Mouse (Mus musculus): ENCODE measurements around the gene Ppp1r36. TPM values are rescaled to one million over a fixed set of nuclear protein-coding genes. Genes with fewer than 3 reads are reported as not detected.
A peak's percentile ranks its signal among the peaks of the same experiment; 100 is the strongest.

Gene Ppp1r36
- polyA plus RNA-seq, 1 experiment from 2014 or later: 1.9 TPM

DNA sequence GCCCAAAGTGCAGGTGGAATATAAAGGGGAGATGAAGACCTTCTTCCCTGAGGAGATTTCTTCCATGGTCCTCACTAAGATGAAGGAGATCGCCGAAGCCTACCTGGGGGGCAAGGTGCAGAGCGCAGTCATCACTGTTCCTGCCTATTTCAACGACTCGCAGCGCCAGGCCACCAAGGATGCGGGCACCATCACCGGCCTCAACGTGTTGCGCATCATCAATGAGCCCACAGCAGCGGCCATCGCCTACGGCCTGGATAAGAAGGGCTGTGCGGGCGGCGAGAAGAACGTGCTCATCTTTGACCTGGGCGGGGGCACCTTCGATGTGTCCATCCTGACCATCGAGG, 12.5 kb upstream of the Ppp1r36 start:
- H3K4me3 ChIP-seq (ENCODE audit: low read depth, low read length): peak overlapping the region; percentile 50
- H3K27ac ChIP-seq (ENCODE audit: low read length): no peak overlapping the region
- H3K9ac ChIP-seq (ENCODE audit: low read depth, low read length): no peak overlapping the region
- WGBS: 8% methylated on average over 20 of the region's 20 CpGs
- H3K9me3 ChIP-seq (replicated peaks; ENCODE audit: control insufficient read depth, low read length, poor library complexity, severe bottlenecking): no peaks in the 10 kb centered on the region
- H3K36me3 ChIP-seq (ENCODE audit: control insufficient read depth, insufficient read depth, low read length): no peaks in the 10 kb centered on the region
- peak overlapping the region; percentile 74 for H3K4me2 ChIP-seq (ENCODE audit: low read length)
- H3K27me3 ChIP-seq (ENCODE audit: control insufficient read depth, insufficient read depth, low read depth, low read length): peaks cover 27% of the 10 kb centered on the region
- ATAC-seq: no peak
- peaks cover 4% of the 10 kb centered on the region; the same call in 1 of the 2 replicates for H3K4me1 ChIP-seq (ENCODE audit: control insufficient read depth, insufficient read depth, low read length)

DNA sequence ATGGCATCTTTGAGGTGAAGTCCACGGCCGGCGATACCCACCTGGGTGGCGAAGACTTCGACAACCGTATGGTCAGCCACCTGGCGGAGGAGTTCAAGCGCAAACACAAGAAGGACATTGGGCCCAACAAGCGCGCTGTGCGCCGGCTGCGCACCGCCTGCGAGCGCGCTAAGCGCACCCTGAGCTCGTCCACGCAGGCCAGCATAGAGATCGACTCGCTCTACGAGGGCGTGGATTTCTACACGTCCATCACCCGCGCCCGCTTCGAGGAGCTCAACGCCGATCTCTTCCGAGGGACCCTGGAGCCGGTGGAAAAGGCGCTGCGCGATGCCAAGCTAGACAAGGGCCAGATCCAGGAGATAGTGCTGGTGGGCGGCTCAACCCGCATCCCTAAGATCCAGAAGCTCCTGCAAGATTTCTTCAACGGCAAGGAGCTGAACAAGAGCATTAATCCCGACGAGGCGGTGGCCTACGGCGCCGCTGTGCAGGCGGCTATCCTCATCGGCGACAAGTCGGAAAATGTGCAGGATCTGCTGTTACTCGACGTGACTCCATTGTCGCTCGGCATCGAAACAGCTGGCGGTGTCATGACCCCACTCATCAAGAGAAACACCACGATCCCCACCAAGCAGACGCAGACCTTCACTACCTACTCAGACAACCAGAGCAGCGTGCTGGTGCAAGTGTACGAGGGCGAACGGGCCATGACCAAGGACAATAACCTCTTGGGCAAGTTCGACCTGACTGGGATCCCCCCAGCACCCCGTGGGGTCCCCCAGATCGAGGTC, 12.0 kb upstream of the Ppp1r36 start:
- 2% methylated on average over 64 of the region's 64 CpGs for WGBS
- no peak for ATAC-seq
- Histone ChIP-seq H3K9ac (ENCODE audit: low read depth, low read length) (no peak overlapping the region), H3K4me3 (ENCODE audit: low read depth, low read length) (peak overlapping the region; percentile 50), H3K4me2 (ENCODE audit: low read length) (peak overlapping the region; percentile 74), H3K4me1 (ENCODE audit: control insufficient read depth, insufficient read depth, low read length) (peaks cover 4% of the 10 kb centered on the region; the same call in 1 of the 2 replicates), H3K27me3 (ENCODE audit: control insufficient read depth, insufficient read depth, low read depth, low read length) (peaks cover 27% of the 10 kb centered on the region), H3K36me3 (ENCODE audit: control insufficient read depth, insufficient read depth, low read length) (no peaks in the 10 kb centered on the region), H3K27ac (ENCODE audit: low read length) (no peak overlapping the region), H3K9me3 (replicated peaks; ENCODE audit: control insufficient read depth, low read length, poor library complexity, severe bottlenecking) (no peaks in the 10 kb centered on the region)

DNA sequence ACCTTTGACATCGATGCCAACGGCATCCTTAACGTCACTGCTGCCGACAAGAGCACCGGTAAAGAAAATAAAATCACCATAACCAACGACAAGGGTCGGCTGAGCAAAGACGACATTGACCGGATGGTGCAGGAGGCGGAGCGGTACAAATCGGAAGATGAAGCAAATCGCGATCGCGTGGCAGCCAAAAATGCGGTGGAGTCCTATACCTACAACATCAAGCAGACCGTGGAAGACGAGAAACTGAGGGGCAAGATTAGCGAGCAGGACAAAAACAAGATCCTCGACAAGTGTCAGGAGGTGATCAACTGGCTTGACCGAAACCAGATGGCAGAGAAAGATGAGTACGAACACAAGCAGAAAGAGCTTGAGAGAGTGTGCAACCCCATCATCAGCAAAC, 11.4 kb upstream of the Ppp1r36 start:
- peaks cover 4% of the 10 kb centered on the region; the same call in 1 of the 2 replicates for H3K4me1 ChIP-seq (ENCODE audit: control insufficient read depth, insufficient read depth, low read length)
- H3K36me3 ChIP-seq (ENCODE audit: control insufficient read depth, insufficient read depth, low read length): no peaks in the 10 kb centered on the region
- peaks cover 27% of the 10 kb centered on the region for H3K27me3 ChIP-seq (ENCODE audit: control insufficient read depth, insufficient read depth, low read depth, low read length)
- no peak overlapping the region for H3K9ac ChIP-seq (ENCODE audit: low read depth, low read length)
- H3K4me2 ChIP-seq (ENCODE audit: low read length): peak overlapping the region; percentile 74; the same call in 1 of the 2 replicates
- H3K27ac ChIP-seq (ENCODE audit: low read length): no peak overlapping the region
- ATAC-seq: no peak
- H3K4me3 ChIP-seq (ENCODE audit: low read depth, low read length): peak overlapping the region; percentile 10; the same call in 1 of the 2 replicates
- H3K9me3 ChIP-seq (replicated peaks; ENCODE audit: control insufficient read depth, low read length, poor library complexity, severe bottlenecking): no peaks in the 10 kb centered on the region
- WGBS: 1% methylated on average over 23 of the region's 23 CpGs

DNA sequence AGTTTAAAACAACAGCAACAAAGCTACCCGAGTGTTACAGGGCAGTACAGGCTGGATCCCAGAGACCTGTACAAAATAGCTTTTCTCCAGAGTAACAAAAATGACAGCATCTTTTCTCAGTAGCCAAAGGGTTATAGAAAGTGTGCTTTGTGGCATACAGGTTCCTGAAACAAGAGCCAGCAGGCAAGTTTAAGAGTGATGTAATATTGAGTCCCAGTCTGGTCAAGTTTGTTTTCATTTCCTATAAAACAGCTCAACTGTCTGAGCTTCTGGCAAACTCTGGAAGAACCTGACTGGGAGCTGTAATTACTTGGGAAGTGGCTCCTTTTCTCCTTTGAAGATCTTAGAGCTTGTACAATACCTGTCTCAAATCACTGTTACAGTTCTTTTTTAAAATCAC, 10.2 kb upstream of the Ppp1r36 start:
- Histone ChIP-seq H3K9ac (ENCODE audit: low read depth, low read length) (no peak overlapping the region), H3K4me2 (ENCODE audit: low read length) (no peak overlapping the region), H3K27me3 (ENCODE audit: control insufficient read depth, insufficient read depth, low read depth, low read length) (peaks cover 25% of the 10 kb centered on the region), H3K27ac (ENCODE audit: low read length) (no peak overlapping the region), H3K4me1 (ENCODE audit: control insufficient read depth, insufficient read depth, low read length) (peaks cover 4% of the 10 kb centered on the region; the same call in 1 of the 2 replicates), H3K36me3 (ENCODE audit: control insufficient read depth, insufficient read depth, low read length) (no peaks in the 10 kb centered on the region), H3K4me3 (ENCODE audit: low read depth, low read length) (no peak overlapping the region), H3K9me3 (replicated peaks; ENCODE audit: control insufficient read depth, low read length, poor library complexity, severe bottlenecking) (no peaks in the 10 kb centered on the region)
- no peak for ATAC-seq
- WGBS: 44% methylated on average over 1 of the region's 1 CpGs

DNA sequence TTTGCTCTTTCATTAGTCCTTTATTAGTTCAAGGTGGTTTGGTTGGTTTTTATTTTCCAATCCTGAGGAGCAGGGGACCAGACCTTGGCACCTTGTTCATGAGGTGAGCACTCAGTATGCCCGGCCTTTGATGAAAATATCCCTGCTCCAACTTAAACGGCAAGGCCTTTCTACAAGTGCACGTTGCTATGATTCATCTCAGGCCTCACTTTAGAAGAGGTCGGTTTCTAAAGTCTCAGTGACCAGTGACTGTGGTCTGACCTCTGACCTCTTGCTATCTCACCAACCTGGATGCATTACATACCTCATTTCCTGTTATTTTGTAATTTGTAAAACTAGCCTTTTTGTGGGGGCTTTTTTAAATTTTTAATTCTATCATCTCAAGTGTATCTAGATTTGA, 8.2 kb upstream of the Ppp1r36 start:
- H3K27ac ChIP-seq (ENCODE audit: low read length): no peak overlapping the region
- no peaks in the 10 kb centered on the region for H3K36me3 ChIP-seq (ENCODE audit: control insufficient read depth, insufficient read depth, low read length)
- H3K4me2 ChIP-seq (ENCODE audit: low read length): no peak overlapping the region
- H3K9ac ChIP-seq (ENCODE audit: low read depth, low read length): no peak overlapping the region
- WGBS: 75% methylated on average over 4 of the region's 4 CpGs
- no peak overlapping the region for H3K4me3 ChIP-seq (ENCODE audit: low read depth, low read length)
- peaks cover 24% of the 10 kb centered on the region for H3K27me3 ChIP-seq (ENCODE audit: control insufficient read depth, insufficient read depth, low read depth, low read length)
- no peaks in the 10 kb centered on the region; the same call in 1 of the 2 replicates for H3K4me1 ChIP-seq (ENCODE audit: control insufficient read depth, insufficient read depth, low read length)
- no peak for ATAC-seq
- H3K9me3 ChIP-seq (replicated peaks; ENCODE audit: control insufficient read depth, low read length, poor library complexity, severe bottlenecking): no peaks in the 10 kb centered on the region

DNA sequence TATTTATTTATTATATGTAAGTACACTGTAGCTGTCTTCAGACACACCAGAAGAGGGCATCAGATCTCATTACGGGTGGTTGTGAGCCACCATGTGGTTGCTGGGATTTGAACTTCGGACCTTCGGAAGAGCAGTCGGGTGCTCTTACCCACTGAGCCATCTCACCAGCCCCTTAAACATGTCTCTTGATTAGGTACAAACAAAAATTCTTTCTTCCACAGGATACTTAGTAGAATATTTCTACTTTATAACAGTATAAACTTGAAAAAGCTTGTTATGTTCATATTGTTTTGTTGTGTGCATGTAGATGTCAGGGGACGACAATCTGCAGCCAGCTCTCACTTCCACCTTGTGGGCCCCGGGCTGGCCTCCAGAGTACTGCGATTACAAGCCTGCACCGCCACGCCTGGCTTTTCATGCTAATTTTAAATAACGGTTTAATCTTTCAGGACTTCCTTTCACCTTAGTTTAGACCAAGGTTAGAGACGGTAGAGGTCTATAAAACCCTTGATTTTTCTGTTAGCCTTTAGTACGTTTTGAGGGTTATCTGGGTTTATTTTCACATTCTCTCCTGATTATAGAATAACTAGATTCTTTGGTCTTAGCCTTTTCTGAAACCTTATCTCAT, 1.8 kb upstream of the Ppp1r36 start:
- H3K27ac ChIP-seq (ENCODE audit: low read length): no peak overlapping the region
- no peaks in the 10 kb centered on the region for H3K36me3 ChIP-seq (ENCODE audit: control insufficient read depth, insufficient read depth, low read length)
- H3K4me3 ChIP-seq (ENCODE audit: low read depth, low read length): no peak overlapping the region
- no peak overlapping the region for H3K4me2 ChIP-seq (ENCODE audit: low read length)
- no peak for ATAC-seq
- H3K9ac ChIP-seq (ENCODE audit: low read depth, low read length): no peak overlapping the region
- 85% methylated on average over 11 of the region's 12 CpGs for WGBS
- no peaks in the 10 kb centered on the region for H3K9me3 ChIP-seq (replicated peaks; ENCODE audit: control insufficient read depth, low read length, poor library complexity, severe bottlenecking)
- H3K4me1 ChIP-seq (ENCODE audit: control insufficient read depth, insufficient read depth, low read length): no peaks in the 10 kb centered on the region
- peaks cover 12% of the 10 kb centered on the region for H3K27me3 ChIP-seq (ENCODE audit: control insufficient read depth, insufficient read depth, low read depth, low read length)

DNA sequence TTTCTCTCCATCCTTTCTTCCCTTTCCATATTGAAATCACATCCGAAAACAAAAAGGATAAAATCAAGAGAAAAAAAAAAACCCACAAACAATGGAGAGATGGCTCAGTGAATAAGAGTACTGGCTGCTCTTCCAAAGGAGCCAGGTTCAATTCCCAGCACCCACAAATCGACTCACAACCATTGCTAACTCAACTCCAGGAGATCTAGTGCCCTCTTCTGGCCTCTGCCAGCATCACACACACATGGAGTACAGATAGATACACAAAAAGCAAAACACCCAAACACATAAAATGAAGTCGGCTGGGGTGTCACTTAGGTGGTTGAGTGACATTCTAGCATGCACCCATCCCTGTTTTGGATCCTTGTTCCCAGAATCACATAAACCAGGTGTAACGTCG, 1.0 kb downstream of the Ppp1r36 start:
- WGBS: 90% methylated on average over 5 of the region's 5 CpGs
- H3K9ac ChIP-seq (ENCODE audit: low read depth, low read length): no peak overlapping the region

DNA sequence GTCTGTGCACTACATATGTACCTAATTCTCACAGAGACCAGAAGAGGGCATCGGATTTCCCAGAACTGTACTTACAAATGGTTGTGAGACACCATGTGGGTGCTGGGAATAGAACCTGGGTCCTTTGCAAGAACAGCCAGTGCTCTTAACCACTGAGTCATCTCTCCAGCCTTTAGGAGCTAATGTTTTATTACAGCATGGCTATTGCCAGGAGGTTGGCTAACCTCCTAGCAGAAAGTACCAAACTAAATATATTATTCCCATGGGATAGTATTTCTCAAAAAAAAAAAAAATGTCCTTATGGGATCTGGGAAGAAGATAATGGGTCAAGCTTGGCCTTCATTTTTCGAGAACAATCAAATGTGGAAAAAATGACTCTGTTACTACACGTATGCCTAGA, 7.9 kb downstream of the Ppp1r36 start:
- no peak overlapping the region for H3K4me2 ChIP-seq (ENCODE audit: low read length)
- no peaks in the 10 kb centered on the region for H3K9me3 ChIP-seq (replicated peaks; ENCODE audit: control insufficient read depth, low read length, poor library complexity, severe bottlenecking)
- no peak overlapping the region for H3K27ac ChIP-seq (ENCODE audit: low read length)
- no peak overlapping the region for H3K4me3 ChIP-seq (ENCODE audit: low read depth, low read length)
- H3K36me3 ChIP-seq (ENCODE audit: control insufficient read depth, insufficient read depth, low read length): no peaks in the 10 kb centered on the region
- no peaks in the 10 kb centered on the region for H3K27me3 ChIP-seq (ENCODE audit: control insufficient read depth, insufficient read depth, low read depth, low read length)
- H3K4me1 ChIP-seq (ENCODE audit: control insufficient read depth, insufficient read depth, low read length): no peaks in the 10 kb centered on the region
- WGBS: 91% methylated on average over 3 of the region's 3 CpGs
- no peak for ATAC-seq
- no peak overlapping the region for H3K9ac ChIP-seq (ENCODE audit: low read depth, low read length)

More for the DNA sequence above, 1.0 kb downstream of the Ppp1r36 start:
- Histone ChIP-seq H3K36me3 (ENCODE audit: control insufficient read depth, insufficient read depth, low read length) (no peaks in the 10 kb centered on the region), H3K4me1 (ENCODE audit: control insufficient read depth, insufficient read depth, low read length) (no peaks in the 10 kb centered on the region), H3K27me3 (ENCODE audit: control insufficient read depth, insufficient read depth, low read depth, low read length) (peaks cover 12% of the 10 kb centered on the region), H3K4me2 (ENCODE audit: low read length) (no peak overlapping the region), H3K27ac (ENCODE audit: low read length) (no peak overlapping the region), H3K9me3 (replicated peaks; ENCODE audit: control insufficient read depth, low read length, poor library complexity, severe bottlenecking) (no peaks in the 10 kb centered on the region), H3K4me3 (ENCODE audit: low read depth, low read length) (no peak overlapping the region)
- ATAC-seq: no peak

DNA sequence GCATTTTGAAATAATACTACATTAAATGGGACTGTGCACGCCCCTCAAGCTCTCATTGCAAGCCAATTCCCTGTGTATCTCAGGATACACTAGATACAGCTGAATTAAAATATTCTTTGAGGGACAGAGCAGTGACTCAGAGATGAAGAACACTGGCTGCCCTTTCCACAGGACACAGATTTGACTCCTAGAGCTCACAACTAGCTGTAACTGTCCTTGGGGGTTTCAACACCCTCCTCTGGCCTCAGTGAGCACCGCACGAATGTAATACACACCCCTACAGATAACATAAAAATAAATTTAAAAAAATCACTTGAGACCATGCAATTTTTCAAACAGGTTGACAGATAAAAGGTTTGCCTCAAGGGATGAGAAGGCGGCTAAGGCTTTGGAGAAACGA, 10.2 kb downstream of the Ppp1r36 start:
- H3K9me3 ChIP-seq (replicated peaks; ENCODE audit: control insufficient read depth, low read length, poor library complexity, severe bottlenecking): no peaks in the 10 kb centered on the region
- H3K9ac ChIP-seq (ENCODE audit: low read depth, low read length): no peak overlapping the region
- H3K4me1 ChIP-seq (ENCODE audit: control insufficient read depth, insufficient read depth, low read length): no peaks in the 10 kb centered on the region
- 56% methylated on average over 5 of the region's 5 CpGs for WGBS
- no peak overlapping the region for H3K4me3 ChIP-seq (ENCODE audit: low read depth, low read length)
- no peak overlapping the region for H3K4me2 ChIP-seq (ENCODE audit: low read length)
- no peaks in the 10 kb centered on the region for H3K36me3 ChIP-seq (ENCODE audit: control insufficient read depth, insufficient read depth, low read length)
- ATAC-seq: no peak
- no peak overlapping the region for H3K27ac ChIP-seq (ENCODE audit: low read length)
- H3K27me3 ChIP-seq (ENCODE audit: control insufficient read depth, insufficient read depth, low read depth, low read length): no peaks in the 10 kb centered on the region
